Mouse (Mus musculus): Measurements from ENCODE around the gene Sdf4. TPM values are rescaled to one million over a fixed set of nuclear protein-coding genes. Genes with fewer than 3 reads are reported as not detected.

The Sdf4 gene
- 178 and 183 TPM in 2 replicates for polyA plus RNA-seq (2015; fragmentation: Nextera tagmentation; extraction: Ambion mirVana)

DNA sequence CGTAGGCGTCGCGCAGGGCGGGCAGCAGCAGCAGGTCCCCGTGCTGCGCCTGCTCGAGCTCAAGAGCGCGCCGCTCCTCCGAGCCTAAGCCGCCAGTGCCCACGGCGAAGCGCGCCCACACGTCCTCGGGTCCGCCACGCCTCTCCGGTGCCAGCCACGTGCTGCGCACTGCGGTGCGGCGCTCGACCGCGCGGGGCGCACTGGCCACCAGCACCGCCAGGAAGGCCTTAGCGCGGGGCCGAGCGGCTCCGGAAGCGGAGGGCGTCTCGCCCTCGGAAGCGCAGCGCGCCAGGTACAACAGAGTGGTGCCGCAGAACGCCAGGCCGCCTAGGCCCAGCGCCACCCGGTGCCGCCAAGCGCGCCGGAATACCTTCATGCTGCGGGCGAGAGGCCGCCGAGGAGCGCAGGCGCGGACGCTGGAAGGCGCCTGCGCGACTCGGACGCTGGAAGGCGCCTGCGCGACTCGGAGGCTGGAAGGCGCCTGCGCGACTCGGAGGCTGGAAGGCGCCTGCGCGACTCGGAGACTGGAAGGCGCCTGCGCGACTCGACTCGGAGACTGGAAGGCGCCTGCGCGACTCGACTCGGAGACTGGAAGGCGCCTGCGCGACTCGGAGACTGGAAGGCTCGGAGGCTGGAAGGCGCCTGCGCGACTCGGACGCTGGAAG lies at the start of gene Sdf4, which contains the start of gene B3galt6:
TSS of gene Sdf4 (plus strand) at position 632 of the 665 bp plus-strand sequence.
TSS of gene B3galt6 (minus strand) at position 409 of the 665 bp plus-strand sequence.
- Histone ChIP-seq H3K27ac (peak within 1 kb of the TSS; percentile 96), H3K27me3 (ENCODE audit: insufficient read depth, low read length) (no peaks in the 10 kb centered on the region), H3K9me3 (replicated peaks; ENCODE audit: low read length) (no peaks in the 10 kb centered on the region), H3K4me3 (replicated peaks; ENCODE audit: low read depth, low read length) (peak within 1 kb of the TSS; percentile 85), H3K4me2 (ENCODE audit: low read length) (peak within 1 kb of the TSS; percentile 60), H3K36me3 (ENCODE audit: insufficient read depth, low read length) (peaks cover 2% of the 10 kb centered on the region; the same call in 1 of the 2 replicates), H3K9ac (ENCODE audit: low read depth, low read length) (peak within 1 kb of the TSS; percentile 72), H3K4me1 (replicated peaks; ENCODE audit: insufficient read depth, low read length) (peaks cover 13% of the 10 kb centered on the region)
- peak; percentile 89 for ATAC-seq (replicated peaks; ENCODE audit: low FRiP score, low read depth)
- peak; percentile 72 for TF ChIP-seq CTCF (IDR thresholded peaks at IDR 0.05; ENCODE audit: low read depth)
- DNase-seq (ENCODE audit: low spot score), result peak; percentile 88
- whole genome bisulfite sequencing, result under 1% methylated on average over 89 of the region's 99 CpGs

DNA sequence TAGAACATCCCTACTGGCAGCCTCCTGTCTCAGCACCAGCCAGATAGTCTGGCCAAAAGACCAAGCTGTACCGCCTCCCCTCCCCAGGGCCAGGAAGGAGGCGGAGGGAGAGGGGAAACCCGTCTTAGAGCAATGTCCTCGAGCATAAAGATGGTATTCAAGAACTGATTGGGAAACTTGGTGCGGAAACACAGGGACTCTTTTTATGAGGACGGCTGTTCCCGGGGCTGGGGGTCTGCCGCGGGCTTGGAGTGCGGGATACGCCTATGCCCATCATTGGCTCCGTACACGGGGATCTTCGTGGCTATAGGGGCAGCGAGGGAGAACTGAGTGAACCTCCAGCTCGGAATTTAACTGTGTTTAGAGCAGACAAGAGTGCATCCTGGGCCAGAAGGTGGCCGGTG lies 49.6 kb upstream of the Sdf4 start:
- ATAC-seq (replicated peaks; ENCODE audit: low FRiP score, low read depth) (peak; percentile 20), DNase-seq (ENCODE audit: low spot score) (peak; percentile 29)
- TF ChIP-seq CTCF (IDR thresholded peaks at IDR 0.05; ENCODE audit: low read depth), result no peak
- H3K4me2 ChIP-seq (ENCODE audit: low read length), result peak overlapping the region; percentile 95
- WGBS, result under 1% methylated on average over 17 of the region's 17 CpGs
- H3K9me3 ChIP-seq (replicated peaks; ENCODE audit: low read length), result no peaks in the 10 kb centered on the region
- peaks cover 13% of the 10 kb centered on the region for H3K4me1 ChIP-seq (replicated peaks; ENCODE audit: insufficient read depth, low read length)
- peak overlapping the region; percentile 89 for H3K9ac ChIP-seq (ENCODE audit: low read depth, low read length)
- no peaks in the 10 kb centered on the region for H3K27me3 ChIP-seq (ENCODE audit: insufficient read depth, low read length)
- peak overlapping the region; percentile 88 for H3K27ac ChIP-seq
- H3K4me3 ChIP-seq (replicated peaks; ENCODE audit: low read depth, low read length), result peak overlapping the region; percentile 85
- H3K36me3 ChIP-seq (ENCODE audit: insufficient read depth, low read length), result 0 out of 2 replicates have a peak, but pooled peaks cover 15% of the 10 kb centered on the region

GRCm38 (mm10) chr4:155943534-155944249 lies 49.0 kb upstream of the Sdf4 start, which contains the start of gene Ube2j2:
Gene Ube2j2, plus strand, starts transcription at chr4:155943831.
- under 1% methylated on average over 69 of the region's 85 CpGs for WGBS
- peak within 1 kb of the TSS; percentile 88 for H3K27ac ChIP-seq
- H3K9me3 ChIP-seq (replicated peaks; ENCODE audit: low read length), result no peaks in the 10 kb centered on the region
- TF ChIP-seq CTCF (IDR thresholded peaks at IDR 0.05; ENCODE audit: low read depth), result no peak
- peak within 1 kb of the TSS; percentile 85 for H3K4me3 ChIP-seq (replicated peaks; ENCODE audit: low read depth, low read length)
- H3K9ac ChIP-seq (ENCODE audit: low read depth, low read length), result peak within 1 kb of the TSS; percentile 89
- peak; percentile 99 for ATAC-seq (replicated peaks; ENCODE audit: low FRiP score, low read depth)
- peak within 1 kb of the TSS; percentile 95 for H3K4me2 ChIP-seq (ENCODE audit: low read length)
- H3K27me3 ChIP-seq (ENCODE audit: insufficient read depth, low read length), result no peaks in the 10 kb centered on the region
- peak; percentile 98 for DNase-seq (ENCODE audit: low spot score)
- H3K4me1 ChIP-seq (replicated peaks; ENCODE audit: insufficient read depth, low read length), result peaks cover 13% of the 10 kb centered on the region
- H3K36me3 ChIP-seq (ENCODE audit: insufficient read depth, low read length), result 0 out of 2 replicates have a peak, but pooled peaks cover 15% of the 10 kb centered on the region

GRCm38 (mm10) chr4:155944271-155944670 lies 48.4 kb upstream of the Sdf4 start:
- no peak for TF ChIP-seq CTCF (IDR thresholded peaks at IDR 0.05; ENCODE audit: low read depth)
- peak overlapping the region; percentile 88 for H3K27ac ChIP-seq

DNA sequence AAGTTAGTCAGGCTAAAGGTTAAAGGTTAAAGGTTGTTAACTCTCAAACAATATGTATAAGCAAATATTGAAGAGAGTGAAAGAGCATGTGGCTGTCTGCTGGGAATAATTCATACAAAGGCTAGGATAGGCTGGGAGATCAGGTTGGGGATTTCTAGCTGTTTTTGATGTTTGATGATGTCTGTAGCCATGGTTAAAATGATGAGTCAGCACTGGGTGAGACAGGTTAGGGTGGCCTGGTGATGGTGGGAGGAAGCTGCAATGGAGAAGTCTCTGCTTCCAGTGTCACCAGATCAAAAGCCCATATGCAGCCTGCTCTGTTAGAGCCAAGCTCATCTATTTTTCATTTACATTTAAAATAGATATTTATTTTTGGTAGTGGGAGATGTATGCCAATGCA lies 45.6 kb upstream of the Sdf4 start:
- peaks cover 13% of the 10 kb centered on the region for H3K4me1 ChIP-seq (replicated peaks; ENCODE audit: insufficient read depth, low read length)
- no peak overlapping the region for H3K4me2 ChIP-seq (ENCODE audit: low read length)
- no peak overlapping the region for H3K4me3 ChIP-seq (replicated peaks; ENCODE audit: low read depth, low read length)
- H3K9ac ChIP-seq (ENCODE audit: low read depth, low read length), result no peak overlapping the region
- peaks cover 43% of the 10 kb centered on the region for H3K36me3 ChIP-seq (ENCODE audit: insufficient read depth, low read length)
- no peak overlapping the region for H3K27ac ChIP-seq
- no peaks in the 10 kb centered on the region for H3K27me3 ChIP-seq (ENCODE audit: insufficient read depth, low read length)
- TF ChIP-seq CTCF (IDR thresholded peaks at IDR 0.05; ENCODE audit: low read depth), result no peak
- ATAC-seq (replicated peaks; ENCODE audit: low FRiP score, low read depth), result no peak
- no peaks in the 10 kb centered on the region for H3K9me3 ChIP-seq (replicated peaks; ENCODE audit: low read length)
- DNase-seq (ENCODE audit: low spot score), result no peak

More at GRCm38 (mm10) chr4:155944271-155944670, 48.4 kb upstream of the Sdf4 start:
- peak; percentile 37 for DNase-seq (ENCODE audit: low spot score)
- WGBS, result under 1% methylated on average over 17 of the region's 17 CpGs
- Histone ChIP-seq H3K4me2 (ENCODE audit: low read length) (peak overlapping the region; percentile 69), H3K4me1 (replicated peaks; ENCODE audit: insufficient read depth, low read length) (peaks cover 13% of the 10 kb centered on the region), H3K9ac (ENCODE audit: low read depth, low read length) (peak overlapping the region; percentile 89), H3K4me3 (replicated peaks; ENCODE audit: low read depth, low read length) (peak overlapping the region; percentile 85), H3K9me3 (replicated peaks; ENCODE audit: low read length) (no peaks in the 10 kb centered on the region), H3K36me3 (ENCODE audit: insufficient read depth, low read length) (peaks cover 18% of the 10 kb centered on the region), H3K27me3 (ENCODE audit: insufficient read depth, low read length) (no peaks in the 10 kb centered on the region)
- ATAC-seq (replicated peaks; ENCODE audit: low FRiP score, low read depth), result no peak; the same call in 1 of the 2 replicates

- H3K27ac ChIP-seq, result no peak overlapping the region
- no peaks in the 10 kb centered on the region for H3K9me3 ChIP-seq (replicated peaks; ENCODE audit: low read length)
- 96% methylated on average over 6 of the region's 6 CpGs for WGBS
- peaks cover 55% of the 10 kb centered on the region for H3K36me3 ChIP-seq (ENCODE audit: insufficient read depth, low read length)
- ATAC-seq (replicated peaks; ENCODE audit: low FRiP score, low read depth) (no peak), DNase-seq (ENCODE audit: low spot score) (no peak)
- no peak overlapping the region for H3K4me2 ChIP-seq (ENCODE audit: low read length)
- no peak overlapping the region for H3K9ac ChIP-seq (ENCODE audit: low read depth, low read length)
- no peaks in the 10 kb centered on the region for H3K27me3 ChIP-seq (ENCODE audit: insufficient read depth, low read length)
- H3K4me3 ChIP-seq (replicated peaks; ENCODE audit: low read depth, low read length), result no peak overlapping the region
- H3K4me1 ChIP-seq (replicated peaks; ENCODE audit: insufficient read depth, low read length), result no peaks in the 10 kb centered on the region
- no peak for TF ChIP-seq CTCF (IDR thresholded peaks at IDR 0.05; ENCODE audit: low read depth)
Observed at GRCm38 (mm10) chr4:155955491-155955890, 37.2 kb upstream of the Sdf4 start.

Data from kidney, postnatal 0 days (tissue).